Mouse (Mus musculus) heart, adult 2 months (tissue): ENCODE measurements at regions not wholly inside any gene's neighbourhood (a gene's known extent, or its start where the extent isn't known, plus 50 kb on each side); places are given as distances from the start of the nearest gene placed in this dataset.

ENCODE experiments used
- CTCF ChIP-seq: fragments of 200-600 bp; IDR thresholded peaks from 2 replicates; pipeline ENCODE4 v1.8.1; 2022; ENCODE audit warnings: antibody characterized with exemption, mild to moderate bottlenecking, moderate library complexity
- EP300 ChIP-seq: fragments of 200-500 bp; IDR thresholded peaks from 2 replicates; pipeline ENCODE4 v1.6.1; 2011; ENCODE audit warnings: low read depth, low read length, control low read depth; ENCODE audit not compliant: insufficient read depth
- POLR2A ChIP-seq: fragments of 200-500 bp; IDR thresholded peaks from 2 replicates; pipeline ENCODE4 v1.6.1; 2011; ENCODE audit warnings: mild to moderate bottlenecking, low read depth, low read length, control low read depth; ENCODE audit not compliant: insufficient read depth

GRCm38 (mm10) chr1:190589586-190589985, 322.0 kb downstream of the Rps6kc1 start:
- TF ChIP-seq CTCF (no peak), POLR2A (no peak), EP300 (no peak)
